12 mouse cellular contexts compared by ENCODE assay signal in the genomic region with DNA sequence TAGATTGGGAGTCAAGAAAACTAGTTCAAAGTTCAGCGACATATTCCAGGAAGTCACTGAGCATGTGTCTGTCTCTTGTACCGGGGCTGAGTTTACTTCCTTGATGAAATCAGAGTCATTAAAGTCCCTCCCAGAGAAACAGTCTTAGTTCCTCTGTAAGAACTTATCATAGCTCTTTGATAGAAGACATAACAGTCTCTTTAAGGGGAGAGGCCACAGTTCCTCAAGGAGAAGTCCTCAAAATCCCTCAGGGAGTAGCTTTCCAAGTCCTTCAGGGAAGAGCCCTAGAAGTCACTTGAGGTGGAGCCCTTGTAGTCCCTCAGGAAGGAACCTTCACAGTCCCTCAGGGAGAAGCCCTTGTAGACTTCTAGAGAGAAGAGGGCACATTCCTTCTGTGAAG. TPM values are rescaled to one million over a fixed set of nuclear protein-coding genes. Genes with fewer than 3 reads are reported as not detected.
DNase-seq lines count a peak whose midpoint lies in the region; ATAC-seq and TF ChIP-seq lines count a peak whose summit lies in the region.
"Had no signal": no experiment of that assay in that cellular context is flagged by ENCODE, and none has a peak within 500 bp of the region (broad histone marks: within the 10 kb centered on the region; RNA-seq: fewer than 3 reads in every experiment).

No protein-coding gene starts in this region.

- WGBS in kidney, embryonic 15.5 days: 80% methylated on average over 2 of the region's 2 CpGs
- 10% methylated on average over 2 of the region's 2 CpGs for WGBS in macrophage (ENCODE audit: missing documents)

- in situ Hi-C loops in CH12.LX (cut with MboI; ENCODE audit: low pct_ligation_motif_present, low pct_unique_long_range_greater_than_20kb, low sequenced_read_pairs): no loop called here

- peaks cover 15% of the 10 kb centered on the region for H3K4me1 ChIP-seq in kidney, embryonic 15.5 days
- H3K4me1 ChIP-seq in CH12.LX (ENCODE audit: control insufficient read depth in 1 of 2, insufficient read depth in 2 of 2): peaks cover 3 to 18% of the 10 kb centered on the region in 2 experiments; a peak in 2 of 4 replicates

- H3K27me3 ChIP-seq in kidney, embryonic 15.5 days: no peaks in the 10 kb centered on the region
- H3K27me3 ChIP-seq in CH12.LX (replicated peaks): peaks cover 12% of the 10 kb centered on the region

- no peak for TF ChIP-seq RAD21 in CH12.LX (IDR thresholded peaks at IDR 0.05; ENCODE audit: low read depth, low read length)

- no peak for TF ChIP-seq POLR2A in CH12.LX (IDR thresholded peaks at IDR 0.05; ENCODE audit: low read depth, low read length)

- TF ChIP-seq EP300 in CH12.LX (IDR thresholded peaks at IDR 0.05; ENCODE audit: low read length): no peak

- no peak for DNase-seq in kidney, postnatal 36 days
- DNase-seq in CH12.LX (ENCODE audit: extremely low read depth): peak; percentile 17
- DNase-seq in c-Kit-positive CD71-positive TER-119-positive erythroid progenitor cells, embryonic 14.5 days (ENCODE audit: low spot score): peak; percentile 4
- no peak for DNase-seq in spleen, postnatal 10 days (ENCODE audit: low spot score in 2 of 2)
- no peak for DNase-seq in layer of hippocampus, adult 8-10 months (ENCODE audit: low spot score in 2 of 2)
- no peak for DNase-seq in embryo, embryonic 10.5 days (ENCODE audit: low spot score)
- DNase-seq: kidney, adult 8-10 months; right cerebral cortex, postnatal 14 days had no signal

- peak overlapping the region; percentile 82; the same call in 1 of the 2 replicates for H3K4me2 ChIP-seq in kidney, embryonic 15.5 days
- 0 out of 2 replicates have a peak overlapping the region, but pooled peaks have one; percentile 38 for H3K4me2 ChIP-seq in CH12.LX (ENCODE audit: insufficient read depth, low read depth, poor library complexity, severe bottlenecking)

- no peaks in the 10 kb centered on the region for H3K9me3 ChIP-seq in kidney, embryonic 15.5 days (replicated peaks)
- H3K9me3 ChIP-seq in CH12.LX (replicated peaks; ENCODE audit: low read length): no peaks in the 10 kb centered on the region

- dilution Hi-C loops in CH12.LX (cut with MboI; ENCODE audit: extremely low pct_ligation_motif_present, extremely low pct_unique_long_range_greater_than_20kb, low sequenced_read_pairs): no loop called here

- H3K79me2 ChIP-seq in CH12.LX (replicated peaks; ENCODE audit: control insufficient read depth, extremely low read depth, insufficient read depth, poor library complexity, severe bottlenecking) (peaks cover 18% of the 10 kb centered on the region), macrophage (ENCODE audit: inconsistent target) (peaks cover 37% of the 10 kb centered on the region)

- no peak overlapping the region for H3K27ac ChIP-seq in kidney, embryonic 15.5 days
- H3K27ac ChIP-seq in CH12.LX (ENCODE audit: insufficient read depth, low read depth) (no peak overlapping the region), macrophage (peak overlapping the region; percentile 62)

- no peak for ATAC-seq in kidney, embryonic 15.5 days (replicated peaks; ENCODE audit: low FRiP score)

- H3K9ac ChIP-seq in kidney, embryonic 15.5 days: no peak overlapping the region
- H3K9ac ChIP-seq in CH12.LX (ENCODE audit: insufficient read depth, low read depth): no peak overlapping the region

- TF ChIP-seq CTCF in CH12.LX (conservative IDR thresholded peaks at IDR 0.05 in 1 of 2, IDR thresholded peaks at IDR 0.05 in 1 of 2; ENCODE audit: low read depth in 2 of 2, low read length in 2 of 2): no peak

- H3K36me3 ChIP-seq in kidney, embryonic 15.5 days: no peaks in the 10 kb centered on the region
- H3K36me3 ChIP-seq in CH12.LX (replicated peaks in 1 of 2; ENCODE audit: control insufficient read depth in 1 of 2, insufficient read depth in 1 of 2, low read length in 1 of 2) (no peaks in the 10 kb centered on the region), macrophage (ENCODE audit: inconsistent target) (no peaks in the 10 kb centered on the region)

- no peak overlapping the region for H3K4me3 ChIP-seq in kidney, embryonic 15.5 days (replicated peaks)
- H3K4me3 ChIP-seq in CH12.LX (replicated peaks in 1 of 3; ENCODE audit: low read depth in 2 of 3, low read length in 2 of 3, poor library complexity in 1 of 3) (no peak overlapping the region), macrophage (ENCODE audit: inconsistent target) (no peak overlapping the region)

TF ChIP-seq in CH12.LX, 34 proteins besides CTCF, POLR2A, EP300 and RAD21:
- 0 out of 2 replicates have a peak, but pooled peaks have one; percentile 16 for TF ChIP-seq ELF1 (IDR thresholded peaks at IDR 0.05; ENCODE audit: low read depth, low read length)
- no peak for TF ChIP-seq CHD1 (IDR thresholded peaks at IDR 0.05; ENCODE audit: low read depth, low read length)

RNA-seq across cellular contexts. Expression of gene Zfp512, which starts 0.9 kb away (rescaled TPM):
- polyA plus RNA-seq in kidney, embryonic 15.5 days (2015; fragmentation: Nextera tagmentation; extraction: Ambion mirVana): 48.5 and 60.2 TPM in 2 replicates
- 13.6 and 16.5 TPM in 2 replicates for total RNA-seq in CH12.LX (2012; rRNA removed)
- 16.0 and 17.2 TPM in 2 replicates for total RNA-seq in CH12.LX (2014; rRNA removed)
- 15.4 and 16.5 TPM in 2 replicates for polyA plus RNA-seq in CH12.LX (2012; ENCODE audit: insufficient read length, low read depth)
- 100 to 1,000 TPM in 7 of 26 experiments, 10 to 100 TPM in 19; 22.2 to 122 (median 81.8) TPM for total RNA-seq in macrophage (2018; cell fraction: chromatin; rRNA removed)
- total RNA-seq in macrophage (2018; cell fraction: cytosol; rRNA removed): 10 to 100 TPM in 17 of 26 experiments, 1 to 10 TPM in 9; 3.5 to 16.6 (median 12.1) TPM
- total RNA-seq in macrophage (2018; cell fraction: nucleus; rRNA removed): 10 to 100 TPM; 11.0 to 72.1 (median 36.5) TPM
- polyA plus RNA-seq in macrophage (2018): 13.3 to 17.3 TPM (median 14.0 TPM) in 3 replicates
- 10 to 100 TPM; 50.2 to 52.5 (median 52.1) TPM for total RNA-seq in layer of hippocampus, adult 8-10 months (2022)

RNA-seq across cellular contexts. Expression of gene 4930548H24Rik, which starts 34.2 kb away (rescaled TPM):
- polyA plus RNA-seq in kidney, embryonic 15.5 days (2015; fragmentation: Nextera tagmentation; extraction: Ambion mirVana): not detected in 2 replicates
- 0.08 TPM in 1 of 2 replicates, not detected in the other for total RNA-seq in CH12.LX (2012; rRNA removed)
- 0.19 TPM in 1 of 2 replicates, not detected in the other for total RNA-seq in CH12.LX (2014; rRNA removed)
- polyA plus RNA-seq in CH12.LX (2012; ENCODE audit: insufficient read length, low read depth): 0.18 TPM in 1 of 2 replicates, not detected in the other
- total RNA-seq in macrophage (2018; cell fraction: chromatin; rRNA removed): 1 to 10 TPM in 11 of 26 experiments, under 1 TPM in 8, not detected in 7; 0.41 to 3.8 (median 1.1) TPM
- under 1 TPM in 4 of 26 experiments, not detected in 22; 0.06 to 0.16 (median 0.09) TPM for total RNA-seq in macrophage (2018; cell fraction: cytosol; rRNA removed)
- 1 to 10 TPM in 4 of 26 experiments, under 1 TPM in 12, not detected in 10; 0.23 to 1.3 (median 0.49) TPM for total RNA-seq in macrophage (2018; cell fraction: nucleus; rRNA removed)
- not detected in 3 replicates for polyA plus RNA-seq in macrophage (2018)
- under 1 TPM in 2 of 4 experiments, not detected in 2; 0.25 to 0.27 TPM for total RNA-seq in layer of hippocampus, adult 8-10 months (2022)
- total RNA-seq: left cerebral cortex, postnatal 14 days had no signal
- polyA plus RNA-seq: embryonic facial prominence, embryonic 11.5 days had no signal

RNA-seq across cellular contexts. Expression of gene Gpn1, which starts 43.2 kb away (rescaled TPM):
- polyA plus RNA-seq in kidney, embryonic 15.5 days (2015; fragmentation: Nextera tagmentation; extraction: Ambion mirVana): 70.5 and 72.3 TPM in 2 replicates
- total RNA-seq in CH12.LX (2012; rRNA removed) (30.6 and 40.8 TPM in 2 replicates), CH12.LX (2014; rRNA removed) (37.3 and 47.5 TPM in 2 replicates)
- polyA plus RNA-seq in CH12.LX (2012; ENCODE audit: insufficient read length, low read depth) (38.7 and 42.6 TPM in 2 replicates), macrophage (2018) (8.6 to 19.3 TPM (median 17.5 TPM) in 3 replicates)
- total RNA-seq in macrophage (2018; cell fraction: chromatin; rRNA removed): 10 to 100 TPM in 23 of 26 experiments, 1 to 10 TPM in 3; 5.4 to 38.2 (median 20.1) TPM
- 10 to 100 TPM in 11 of 26 experiments, 1 to 10 TPM in 15; 6.5 to 12.0 (median 9.6) TPM for total RNA-seq in macrophage (2018; cell fraction: cytosol; rRNA removed)
- total RNA-seq in macrophage (2018; cell fraction: nucleus; rRNA removed): 10 to 100 TPM in 14 of 26 experiments, 1 to 10 TPM in 12; 4.2 to 35.2 (median 11.1) TPM
- total RNA-seq in layer of hippocampus, adult 8-10 months (2022): 10 to 100 TPM; 31.1 to 39.7 (median 35.2) TPM

Comparison
In these comparisons a context has a peak if more than half of its experiments do, and no peak if none do; other contexts are left out.
1. DNase-seq: peak in CH12.LX (single experiment) and c-Kit-positive CD71-positive TER-119-positive erythroid progenitor cells, embryonic 14.5 days (single experiment); none in kidney, postnatal 36 days (0 of 2), spleen, postnatal 10 days (0 of 2), layer of hippocampus, adult 8-10 months (0 of 2) and embryo, embryonic 10.5 days (single experiment).